Mouse (Mus musculus): ENCODE results near the gene Cacnb3. TPM values are rescaled to one million over a fixed set of nuclear protein-coding genes. Genes with fewer than 3 reads are reported as not detected.

Gene Cacnb3
- polyA plus RNA-seq (2017; shearing (Covaris generic)) = 1 to 10 TPM in 1 of 2 experiments, under 1 TPM in 1; 0.34 to 4.0 TPM

DNA sequence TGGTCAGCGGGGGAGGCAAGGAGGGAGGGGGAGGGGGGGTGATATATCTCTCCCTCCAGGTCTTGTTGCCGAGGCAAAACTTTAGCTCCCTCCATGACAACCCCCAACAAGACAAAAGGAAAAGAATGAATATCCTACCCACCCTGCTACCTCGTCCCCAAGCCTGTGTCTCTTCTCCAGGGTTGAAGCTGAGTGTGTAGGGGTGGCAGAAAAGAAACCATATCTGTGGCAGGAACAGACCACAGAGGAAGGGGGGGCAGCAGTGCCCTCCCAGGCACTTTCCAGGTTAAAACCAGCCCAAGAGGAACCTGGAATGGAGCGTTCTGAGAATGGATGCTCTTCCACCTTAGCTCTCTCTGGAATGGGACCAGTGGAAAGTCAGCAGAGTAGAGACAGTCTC, at the start of gene Cacnb3:
Cacnb3 (plus strand) TSS at position 301 of the 400 bp plus-strand sequence.

GRCm38 (mm10) chr15:98609331-98610130, 21.1 kb upstream of the Cacnb3 start, which contains the start of gene Adcy6:
Adcy6 (minus strand) TSS chr15:98610076.

GRCm38 (mm10) chr15:98662567-98663545, 32.2 kb downstream of the Cacnb3 start, which contains the start of gene Ddx23:
Ddx23 (minus strand) TSS chr15:98662894.

GRCm38 (mm10) chr15:98676940-98677728, 46.5 kb downstream of the Cacnb3 start, which contains the start of gene Rnd1:
Rnd1 (minus strand) TSS chr15:98677461.

Other genes starting within 250 kb of the Cacnb3 start
- gene Olfr283, start 249.9 kb upstream of the Cacnb3 start, polyA plus RNA-seq (2017; shearing (Covaris generic)) = not detected
- not detected for gene Olfr282, start 199.6 kb upstream of the Cacnb3 start, polyA plus RNA-seq (2017; shearing (Covaris generic))
- 1 to 10 TPM in 1 of 2 experiments, under 1 TPM in 1; 0.13 to 2.7 TPM for gene Olfr281, start 178.3 kb upstream of the Cacnb3 start, polyA plus RNA-seq (2017; shearing (Covaris generic))
- gene OR5BS1P, start 160.9 kb upstream of the Cacnb3 start, polyA plus RNA-seq (2017; shearing (Covaris generic)) = under 1 TPM; 0.11 to 0.26 TPM
- gene Lalba, start 148.1 kb upstream of the Cacnb3 start, polyA plus RNA-seq (2017; shearing (Covaris generic)) = under 1 TPM in 1 of 2 experiments, not detected in 1; 0.38 TPM
- under 1 TPM; 0.24 to 0.65 TPM for gene Olfr279, start 138.4 kb upstream of the Cacnb3 start, polyA plus RNA-seq (2017; shearing (Covaris generic))
- 100 to 1,000 TPM in 1 of 2 experiments, 10 to 100 TPM in 1; 95.3 to 111 TPM for gene Kansl2, start 96.6 kb upstream of the Cacnb3 start, polyA plus RNA-seq (2017; shearing (Covaris generic))
- gene Ccnt1, start 59.9 kb upstream of the Cacnb3 start, polyA plus RNA-seq (2017; shearing (Covaris generic)) = 10 to 100 TPM; 59.4 to 69.7 TPM
- gene 4930415O20Rik, start 59.8 kb upstream of the Cacnb3 start, polyA plus RNA-seq (2017; shearing (Covaris generic)) = not detected
- 1 to 10 TPM in 1 of 2 experiments, under 1 TPM in 1; 0.82 to 7.4 TPM for gene Adcy6, start 20.8 kb upstream of the Cacnb3 start, polyA plus RNA-seq (2017; shearing (Covaris generic))
- 10 to 100 TPM; 15.4 to 17.3 TPM for gene Ddx23, start 32.1 kb downstream of the Cacnb3 start, polyA plus RNA-seq (2017; shearing (Covaris generic))
- gene Rnd1, start 46.6 kb downstream of the Cacnb3 start, polyA plus RNA-seq (2017; shearing (Covaris generic)) = 1 to 10 TPM in 1 of 2 experiments, under 1 TPM in 1; 0.93 to 2.1 TPM
- 1 to 10 TPM in 1 of 2 experiments, under 1 TPM in 1; 0.28 to 2.4 TPM for gene Ccdc65, start 77.4 kb downstream of the Cacnb3 start, polyA plus RNA-seq (2017; shearing (Covaris generic))
- 1 to 10 TPM; 1.1 to 4.0 TPM for gene Fkbp11, start 97.4 kb downstream of the Cacnb3 start, polyA plus RNA-seq (2017; shearing (Covaris generic))
- 100 to 1,000 TPM; 138 to 147 TPM for gene Arf3, start 132.4 kb downstream of the Cacnb3 start, polyA plus RNA-seq (2017; shearing (Covaris generic))
- gene Wnt10b, start 147.3 kb downstream of the Cacnb3 start, polyA plus RNA-seq (2017; shearing (Covaris generic)) = under 1 TPM; 0.52 to 0.61 TPM
- gene Wnt1, start 159.0 kb downstream of the Cacnb3 start, polyA plus RNA-seq (2017; shearing (Covaris generic)) = under 1 TPM in 1 of 2 experiments, not detected in 1; 0.89 TPM
- 1 to 10 TPM in 1 of 2 experiments, not detected in 1; 1.8 TPM for gene Ddn, start 178.7 kb downstream of the Cacnb3 start, polyA plus RNA-seq (2017; shearing (Covaris generic))
- gene Prkag1, start 200.7 kb downstream of the Cacnb3 start, polyA plus RNA-seq (2017; shearing (Covaris generic)) = 100 to 1,000 TPM in 1 of 2 experiments, 10 to 100 TPM in 1; 97.2 to 156 TPM
- 10 to 100 TPM; 24.2 to 25.6 TPM for gene Kmt2d, start 240.4 kb downstream of the Cacnb3 start, polyA plus RNA-seq (2017; shearing (Covaris generic))

All from inflammation-experienced regulatory T-cells (primary cell).